Mouse (Mus musculus): ENCODE measurements around the gene Rnf40. TPM values are rescaled to one million over a fixed set of nuclear protein-coding genes. Genes with fewer than 3 reads are reported as not detected.
A peak's percentile ranks its signal among the peaks of the same experiment; 100 is the strongest.

Rnf40 gene
- total and polyA plus RNA-seq, 2 experiments from 2014 or later = 37.8 to 60.1 TPM

GRCm38 (mm10) chr7:127648516-127649201, 60.1 kb downstream of the Rnf40 start:
- Histone ChIP-seq H3K36me3 (ENCODE audit: insufficient read depth) (no peaks in the 10 kb centered on the region), H3K27me3 (ENCODE audit: insufficient read depth, low read length) (no peaks in the 10 kb centered on the region), H3K9me3 (ENCODE audit: low read length) (no peaks in the 10 kb centered on the region), H3K4me3 (ENCODE audit: low read depth, low read length) (no peak overlapping the region), H3K9ac (no peak overlapping the region), H3K27ac (ENCODE audit: low read depth, low read length) (no peak overlapping the region), H3K4me2 (ENCODE audit: low read depth) (no peak overlapping the region), H3K4me1 (ENCODE audit: insufficient read depth) (no peaks in the 10 kb centered on the region)
- TF ChIP-seq CTCF (IDR thresholded peaks at IDR 0.05; ENCODE audit: low read depth) = no peak
- 86% methylated on average over 4 of the region's 4 CpGs for WGBS
- ATAC-seq = no peak
- no peak for DNase-seq

GRCm38 (mm10) chr7:127649206-127649605, 60.6 kb downstream of the Rnf40 start:
- DNase-seq (no peak), ATAC-seq (no peak)
- no peak for TF ChIP-seq CTCF (IDR thresholded peaks at IDR 0.05; ENCODE audit: low read depth)
- Histone ChIP-seq H3K9ac (no peak overlapping the region), H3K4me3 (ENCODE audit: low read depth, low read length) (no peak overlapping the region), H3K4me1 (ENCODE audit: insufficient read depth) (no peaks in the 10 kb centered on the region), H3K4me2 (ENCODE audit: low read depth) (no peak overlapping the region), H3K27ac (ENCODE audit: low read depth, low read length) (no peak overlapping the region), H3K36me3 (ENCODE audit: insufficient read depth) (no peaks in the 10 kb centered on the region), H3K9me3 (ENCODE audit: low read length) (no peaks in the 10 kb centered on the region), H3K27me3 (ENCODE audit: insufficient read depth, low read length) (no peaks in the 10 kb centered on the region)
- WGBS = 83% methylated on average over 6 of the region's 6 CpGs

DNA sequence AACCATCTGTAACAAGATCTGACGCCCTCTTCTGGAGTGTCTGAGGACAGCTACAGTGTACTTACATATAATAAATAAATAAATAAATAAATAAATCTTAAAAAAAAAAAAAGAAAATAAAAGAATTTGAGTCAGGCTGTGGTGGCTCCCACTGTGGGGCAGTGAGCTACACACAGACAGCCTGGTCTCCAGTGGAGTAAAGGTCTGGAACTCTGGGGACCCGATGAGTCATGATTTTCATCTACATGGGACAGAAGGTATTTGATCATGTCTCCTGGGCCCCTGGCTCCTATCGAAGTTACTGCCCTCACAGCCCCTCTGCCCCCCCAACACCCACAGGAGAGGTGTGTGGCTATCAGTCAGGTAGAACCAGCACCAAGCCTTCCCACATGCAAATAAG, 63.1 kb downstream of the Rnf40 start:
- no peak overlapping the region for H3K4me3 ChIP-seq (ENCODE audit: low read depth, low read length)
- no peaks in the 10 kb centered on the region for H3K4me1 ChIP-seq (ENCODE audit: insufficient read depth)
- 69% methylated on average over 2 of the region's 3 CpGs for WGBS
- H3K4me2 ChIP-seq (ENCODE audit: low read depth) = no peak overlapping the region; the same call in 1 of the 2 replicates
- H3K27ac ChIP-seq (ENCODE audit: low read depth, low read length) = no peak overlapping the region
- H3K36me3 ChIP-seq (ENCODE audit: insufficient read depth) = no peaks in the 10 kb centered on the region
- no peak for TF ChIP-seq CTCF (IDR thresholded peaks at IDR 0.05; ENCODE audit: low read depth)
- ATAC-seq (no peak), DNase-seq (no peak)
- H3K9ac ChIP-seq = no peak overlapping the region
- H3K27me3 ChIP-seq (ENCODE audit: insufficient read depth, low read length) = no peaks in the 10 kb centered on the region
- H3K9me3 ChIP-seq (ENCODE audit: low read length) = no peaks in the 10 kb centered on the region

GRCm38 (mm10) chr7:127652050-127652449, 63.5 kb downstream of the Rnf40 start:
- WGBS = 20% methylated on average over 18 of the region's 18 CpGs

GRCm38 (mm10) chr7:127654318-127654717, 65.8 kb downstream of the Rnf40 start:
- H3K4me1 ChIP-seq (ENCODE audit: insufficient read depth) = no peaks in the 10 kb centered on the region
- DNase-seq (no peak), ATAC-seq (no peak)
- no peak overlapping the region for H3K4me3 ChIP-seq (ENCODE audit: low read depth, low read length)
- H3K9ac ChIP-seq = no peak overlapping the region
- no peak overlapping the region for H3K27ac ChIP-seq (ENCODE audit: low read depth, low read length)
- no peaks in the 10 kb centered on the region for H3K9me3 ChIP-seq (ENCODE audit: low read length)
- TF ChIP-seq CTCF (IDR thresholded peaks at IDR 0.05; ENCODE audit: low read depth) = no peak
- no peaks in the 10 kb centered on the region for H3K36me3 ChIP-seq (ENCODE audit: insufficient read depth)
- no peak overlapping the region for H3K4me2 ChIP-seq (ENCODE audit: low read depth)
- 52% methylated on average over 10 of the region's 10 CpGs for WGBS
- no peaks in the 10 kb centered on the region for H3K27me3 ChIP-seq (ENCODE audit: insufficient read depth, low read length)

More at GRCm38 (mm10) chr7:127652050-127652449, 63.5 kb downstream of the Rnf40 start:
- no peak overlapping the region for H3K4me3 ChIP-seq (ENCODE audit: low read depth, low read length)
- H3K27me3 ChIP-seq (ENCODE audit: insufficient read depth, low read length) = no peaks in the 10 kb centered on the region
- no peak for TF ChIP-seq CTCF (IDR thresholded peaks at IDR 0.05; ENCODE audit: low read depth)
- H3K36me3 ChIP-seq (ENCODE audit: insufficient read depth) = no peaks in the 10 kb centered on the region
- peak overlapping the region; percentile 28; the same call in 1 of the 2 replicates for H3K4me2 ChIP-seq (ENCODE audit: low read depth)
- H3K4me1 ChIP-seq (ENCODE audit: insufficient read depth) = no peaks in the 10 kb centered on the region
- DNase-seq (no peak), ATAC-seq (no peak)
- no peaks in the 10 kb centered on the region for H3K9me3 ChIP-seq (ENCODE audit: low read length)
- H3K27ac ChIP-seq (ENCODE audit: low read depth, low read length) = no peak overlapping the region
- no peak overlapping the region for H3K9ac ChIP-seq

Other genes starting within 250 kb of the Rnf40 start
- 29.5 and 31.7 TPM in 2 replicates for gene Zfp768, start 243.2 kb upstream of the Rnf40 start, total RNA-seq (2014; rRNA removed)
- gene Zfp768, start 243.2 kb upstream of the Rnf40 start, polyA plus RNA-seq (2015; fragmentation: Nextera tagmentation; extraction: Ambion mirVana) = 9.8 and 10.0 TPM in 2 replicates
- gene Zfp747, start 212.7 kb upstream of the Rnf40 start, total RNA-seq (2014; rRNA removed) = 8.5 and 9.2 TPM in 2 replicates
- 2.9 and 4.7 TPM in 2 replicates for gene Zfp747, start 212.7 kb upstream of the Rnf40 start, polyA plus RNA-seq (2015; fragmentation: Nextera tagmentation; extraction: Ambion mirVana)
- gene 9130019O22Rik, start 201.6 kb upstream of the Rnf40 start, total RNA-seq (2014; rRNA removed) = 3.2 and 4.6 TPM in 2 replicates
- 0.89 and 1.3 TPM in 2 replicates for gene 9130019O22Rik, start 201.6 kb upstream of the Rnf40 start, polyA plus RNA-seq (2015; fragmentation: Nextera tagmentation; extraction: Ambion mirVana)
- gene E430018J23Rik, start 195.1 kb upstream of the Rnf40 start, total RNA-seq (2014; rRNA removed) = 10.2 and 13.5 TPM in 2 replicates
- gene E430018J23Rik, start 195.1 kb upstream of the Rnf40 start, polyA plus RNA-seq (2015; fragmentation: Nextera tagmentation; extraction: Ambion mirVana) = 1.7 and 2.4 TPM in 2 replicates
- gene Zfp764, start 181.9 kb upstream of the Rnf40 start, total RNA-seq (2014; rRNA removed) = 5.9 and 7.2 TPM in 2 replicates
- gene Zfp764, start 181.9 kb upstream of the Rnf40 start, polyA plus RNA-seq (2015; fragmentation: Nextera tagmentation; extraction: Ambion mirVana) = 1.7 and 3.2 TPM in 2 replicates
- gene Zfp688, start 166.7 kb upstream of the Rnf40 start, total RNA-seq (2014; rRNA removed) = 18.3 and 20.8 TPM in 2 replicates
- 32.0 and 34.0 TPM in 2 replicates for gene Zfp688, start 166.7 kb upstream of the Rnf40 start, polyA plus RNA-seq (2015; fragmentation: Nextera tagmentation; extraction: Ambion mirVana)
- 10.0 and 11.5 TPM in 2 replicates for gene Zfp689, start 139.6 kb upstream of the Rnf40 start, total RNA-seq (2014; rRNA removed)
- gene Zfp689, start 139.6 kb upstream of the Rnf40 start, polyA plus RNA-seq (2015; fragmentation: Nextera tagmentation; extraction: Ambion mirVana) = 6.7 and 9.0 TPM in 2 replicates
- 29.0 and 36.1 TPM in 2 replicates for gene Prr14, start 129.2 kb upstream of the Rnf40 start, total RNA-seq (2014; rRNA removed)
- gene Prr14, start 129.2 kb upstream of the Rnf40 start, polyA plus RNA-seq (2015; fragmentation: Nextera tagmentation; extraction: Ambion mirVana) = 27.4 and 27.9 TPM in 2 replicates
- 23.7 and 31.9 TPM in 2 replicates for gene Fbrs, start 109.6 kb upstream of the Rnf40 start, total RNA-seq (2014; rRNA removed)
- 6.6 and 10.6 TPM in 2 replicates for gene Fbrs, start 109.6 kb upstream of the Rnf40 start, polyA plus RNA-seq (2015; fragmentation: Nextera tagmentation; extraction: Ambion mirVana)
- 29.3 and 39.9 TPM in 2 replicates for gene Srcap, start 76.8 kb upstream of the Rnf40 start, total RNA-seq (2014; rRNA removed)
- 12.6 and 23.7 TPM in 2 replicates for gene Srcap, start 76.8 kb upstream of the Rnf40 start, polyA plus RNA-seq (2015; fragmentation: Nextera tagmentation; extraction: Ambion mirVana)
- gene Gm42715, start 69.2 kb upstream of the Rnf40 start, total RNA-seq (2014; rRNA removed) = 18.1 and 28.3 TPM in 2 replicates
- gene Gm42715, start 69.2 kb upstream of the Rnf40 start, polyA plus RNA-seq (2015; fragmentation: Nextera tagmentation; extraction: Ambion mirVana) = 6.1 and 10.3 TPM in 2 replicates
- gene Tmem265, start 27.4 kb upstream of the Rnf40 start, total RNA-seq (2014; rRNA removed) = 2.4 and 2.8 TPM in 2 replicates
- gene Tmem265, start 27.4 kb upstream of the Rnf40 start, polyA plus RNA-seq (2015; fragmentation: Nextera tagmentation; extraction: Ambion mirVana) = 3.8 and 7.7 TPM in 2 replicates
- gene Phkg2, start 15.4 kb upstream of the Rnf40 start, total RNA-seq (2014; rRNA removed) = 45.7 and 62.4 TPM in 2 replicates
- 53.4 and 53.8 TPM in 2 replicates for gene Phkg2, start 15.4 kb upstream of the Rnf40 start, polyA plus RNA-seq (2015; fragmentation: Nextera tagmentation; extraction: Ambion mirVana)
- gene Ccdc189, start 172 bp upstream of the Rnf40 start, total RNA-seq (2014; rRNA removed) = 9.0 and 11.0 TPM in 2 replicates
- 10.1 and 16.0 TPM in 2 replicates for gene Ccdc189, start 172 bp upstream of the Rnf40 start, polyA plus RNA-seq (2015; fragmentation: Nextera tagmentation; extraction: Ambion mirVana)
- gene Zfp629, start 27.0 kb downstream of the Rnf40 start, total RNA-seq (2014; rRNA removed) = 27.6 and 35.7 TPM in 2 replicates
- 9.6 and 10.5 TPM in 2 replicates for gene Zfp629, start 27.0 kb downstream of the Rnf40 start, polyA plus RNA-seq (2015; fragmentation: Nextera tagmentation; extraction: Ambion mirVana)
- gene Bcl7c, start 120.2 kb downstream of the Rnf40 start, total RNA-seq (2014; rRNA removed) = 93.1 and 102 TPM in 2 replicates
- 43.9 and 47.5 TPM in 2 replicates for gene Bcl7c, start 120.2 kb downstream of the Rnf40 start, polyA plus RNA-seq (2015; fragmentation: Nextera tagmentation; extraction: Ambion mirVana)
- 6.5 and 6.6 TPM in 2 replicates for gene Ctf1, start 124.0 kb downstream of the Rnf40 start, total RNA-seq (2014; rRNA removed)
- 3.8 and 4.3 TPM in 2 replicates for gene Ctf1, start 124.0 kb downstream of the Rnf40 start, polyA plus RNA-seq (2015; fragmentation: Nextera tagmentation; extraction: Ambion mirVana)
- not detected in 2 replicates for gene Ctf2, start 143.4 kb downstream of the Rnf40 start, total RNA-seq (2014; rRNA removed)
- not detected in 2 replicates for gene Ctf2, start 143.4 kb downstream of the Rnf40 start, polyA plus RNA-seq (2015; fragmentation: Nextera tagmentation; extraction: Ambion mirVana)
- gene Fbxl19, start 155.8 kb downstream of the Rnf40 start, total RNA-seq (2014; rRNA removed) = 162 and 178 TPM in 2 replicates
- 6.9 and 7.9 TPM in 2 replicates for gene Fbxl19, start 155.8 kb downstream of the Rnf40 start, polyA plus RNA-seq (2015; fragmentation: Nextera tagmentation; extraction: Ambion mirVana)
- 19.0 and 19.4 TPM in 2 replicates for gene Orai3, start 181.0 kb downstream of the Rnf40 start, total RNA-seq (2014; rRNA removed)
- 9.6 and 13.4 TPM in 2 replicates for gene Orai3, start 181.0 kb downstream of the Rnf40 start, polyA plus RNA-seq (2015; fragmentation: Nextera tagmentation; extraction: Ambion mirVana)
- gene Setd1a, start 187.9 kb downstream of the Rnf40 start, total RNA-seq (2014; rRNA removed) = 18.2 and 20.7 TPM in 2 replicates
- 13.2 and 13.7 TPM in 2 replicates for gene Setd1a, start 187.9 kb downstream of the Rnf40 start, polyA plus RNA-seq (2015; fragmentation: Nextera tagmentation; extraction: Ambion mirVana)
- 0.05 TPM in 1 of 2 replicates, not detected in the other for gene Gm49388, start 196.8 kb downstream of the Rnf40 start, total RNA-seq (2014; rRNA removed)
- not detected in 2 replicates for gene Gm49388, start 196.8 kb downstream of the Rnf40 start, polyA plus RNA-seq (2015; fragmentation: Nextera tagmentation; extraction: Ambion mirVana)
- 7.1 and 8.4 TPM in 2 replicates for gene Hsd3b7, start 211.8 kb downstream of the Rnf40 start, total RNA-seq (2014; rRNA removed)
- 8.4 and 8.7 TPM in 2 replicates for gene Hsd3b7, start 211.8 kb downstream of the Rnf40 start, polyA plus RNA-seq (2015; fragmentation: Nextera tagmentation; extraction: Ambion mirVana)
- 7.5 and 9.2 TPM in 2 replicates for gene Stx4a, start 235.5 kb downstream of the Rnf40 start, total RNA-seq (2014; rRNA removed)
- 18.8 and 20.4 TPM in 2 replicates for gene Stx4a, start 235.5 kb downstream of the Rnf40 start, polyA plus RNA-seq (2015; fragmentation: Nextera tagmentation; extraction: Ambion mirVana)
- 37.9 and 51.3 TPM in 2 replicates for gene Stx1b, start 235.8 kb downstream of the Rnf40 start, total RNA-seq (2014; rRNA removed)
- gene Stx1b, start 235.8 kb downstream of the Rnf40 start, polyA plus RNA-seq (2015; fragmentation: Nextera tagmentation; extraction: Ambion mirVana) = 38.5 and 58.4 TPM in 2 replicates